Mouse (Mus musculus) liver, embryonic 15.5 days (tissue): ENCODE results near the gene Zfp619. TPM values are rescaled to one million over a fixed set of nuclear protein-coding genes. Genes with fewer than 3 reads are reported as not detected.

Source experiments
- ATAC-seq: fragments of 200-750 bp; cut with Nextera tagmentation; 2 replicates; pipeline ENCODE4 v1.8.0; 2017; ENCODE audit warnings: moderate number of reproducible peaks, mild to moderate bottlenecking, moderate library complexity; ENCODE audit not compliant: insufficient read depth
- H3K27ac ChIP-seq: fragments of 300-500 bp; sonication (generic); replicated peaks from 2 replicates; pipeline ENCODE4 v1.5.1; 2015; ENCODE audit warnings: mild to moderate bottlenecking, inconsistent platforms
- H3K27me3 ChIP-seq: fragments of 300-500 bp; sonication (generic); 2 replicates; pipeline ENCODE4 v1.6.1; 2015; ENCODE audit warnings: mild to moderate bottlenecking, inconsistent platforms
- H3K36me3 ChIP-seq: fragments of 300-500 bp; sonication (generic); replicated peaks from 2 replicates; pipeline ENCODE4 v1.6.1; 2015; ENCODE audit warnings: moderate library complexity, mild to moderate bottlenecking, inconsistent platforms
- H3K4me1 ChIP-seq: fragments of 300-500 bp; sonication (generic); replicated peaks from 2 replicates; pipeline ENCODE4 v1.6.1; 2015; ENCODE audit warnings: inconsistent platforms
- H3K4me2 ChIP-seq: fragments of 300-500 bp; sonication (generic); 2 replicates; pipeline ENCODE4 v1.6.1; 2015; ENCODE audit warnings: moderate library complexity, mild to moderate bottlenecking, inconsistent platforms
- H3K4me3 ChIP-seq: fragments of 300-500 bp; sonication (generic); replicated peaks from 2 replicates; pipeline ENCODE4 v1.5.1; 2015; ENCODE audit warnings: mild to moderate bottlenecking, inconsistent platforms
- H3K9ac ChIP-seq: fragments of 300-500 bp; sonication (generic); 2 replicates; pipeline ENCODE4 v1.6.1; 2015; ENCODE audit warnings: moderate library complexity, mild to moderate bottlenecking, inconsistent platforms
- H3K9me3 ChIP-seq: fragments of 300-500 bp; sonication (generic); replicated peaks from 2 replicates; pipeline ENCODE4 v1.6.1; 2016; ENCODE audit warnings: inconsistent platforms
- WGBS: fragments of 180-500 bp; shearing (Covaris S2); methylation state at CpG from one replicate; pipeline ENCODE4 v1.1.7; 2015; ENCODE audit warnings: mixed read lengths; ENCODE audit not compliant: insufficient replicate concordance; 5-methylcytosine and 5-hydroxymethylcytosine counted together
- polyA plus RNA-seq: library from polyadenylated mRNA; unstranded; fragments of >200 nt; fragmentation: Nextera tagmentation; extraction: Ambion mirVana; gene quantifications from 2 replicates; pipeline ENCODE4 v1.2.1, GENCODE M21; 2015

The Zfp619 gene
- polyA plus RNA-seq = 0.29 and 0.30 TPM in 2 replicates

DNA sequence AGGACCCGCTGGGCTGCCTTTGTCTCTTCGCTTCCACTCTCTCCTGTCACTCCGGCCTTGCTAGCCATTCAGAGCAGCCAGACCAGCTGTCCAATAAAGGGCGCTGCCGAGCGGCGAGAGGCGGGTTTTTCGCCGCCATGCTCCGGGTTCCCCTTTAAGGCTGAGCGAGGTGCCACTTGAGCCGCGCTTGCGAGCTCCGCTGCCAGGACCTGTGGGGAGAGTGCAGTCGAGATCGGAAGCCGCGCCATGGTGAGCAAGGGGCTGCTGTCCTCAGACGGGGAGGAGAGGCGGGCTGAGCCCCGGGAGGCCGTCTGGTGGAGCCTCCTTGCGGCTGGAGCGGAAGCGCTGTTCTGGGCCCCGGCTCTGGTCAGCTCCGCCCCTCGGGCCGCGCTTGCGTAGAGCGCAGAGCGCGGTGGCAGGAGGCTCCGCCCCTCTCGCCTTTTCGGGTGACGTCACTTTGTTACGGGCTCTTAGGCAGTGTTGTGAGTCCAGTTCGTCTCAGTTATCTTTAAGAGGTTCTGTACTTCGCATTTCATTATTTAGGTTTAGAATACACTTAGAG lies at the start of gene Zfp619:
TSS of gene Zfp619 (plus strand) at position 151 of the 562 bp plus-strand sequence.
- under 1% methylated on average over 43 of the region's 43 CpGs for WGBS
- Histone ChIP-seq H3K9me3 (no peaks in the 10 kb centered on the region), H3K27ac (peak within 1 kb of the TSS; percentile 90), H3K36me3 (no peaks in the 10 kb centered on the region), H3K4me2 (peak within 1 kb of the TSS; percentile 80), H3K9ac (peak within 1 kb of the TSS; percentile 75), H3K27me3 (no peaks in the 10 kb centered on the region), H3K4me3 (peak within 1 kb of the TSS; percentile 74), H3K4me1 (peaks cover 12% of the 10 kb centered on the region)
- ATAC-seq = peak; percentile 97

DNA sequence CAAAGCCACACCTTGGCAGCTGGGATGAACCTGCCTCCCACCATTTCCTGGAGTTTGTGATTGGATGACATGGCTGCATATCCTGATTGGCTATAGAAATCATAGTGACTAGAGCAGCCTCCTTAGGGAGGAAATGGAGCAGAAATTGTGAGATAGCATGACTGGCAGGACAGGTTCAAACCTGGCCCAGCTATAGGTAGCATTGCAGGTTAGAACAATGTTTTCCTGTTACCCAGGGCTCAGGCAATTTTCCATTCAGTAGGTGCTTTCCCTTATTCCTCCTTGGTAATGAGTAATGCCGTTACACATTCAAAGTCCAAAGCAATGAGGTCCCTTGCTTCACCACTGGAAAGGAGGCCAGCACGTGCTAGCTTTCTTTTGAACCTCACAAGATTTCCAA lies 38.6 kb upstream of the Zfp619 start:
- H3K9me3 ChIP-seq = 0 out of 2 replicates have a peak, but pooled peaks cover 3% of the 10 kb centered on the region
- WGBS = 64% methylated on average over 2 of the region's 2 CpGs
- H3K4me3 ChIP-seq = no peak overlapping the region
- no peak overlapping the region for H3K4me2 ChIP-seq
- H3K9ac ChIP-seq = no peak overlapping the region
- peaks cover 12% of the 10 kb centered on the region for H3K36me3 ChIP-seq
- H3K27ac ChIP-seq = no peak overlapping the region
- no peaks in the 10 kb centered on the region for H3K4me1 ChIP-seq
- no peaks in the 10 kb centered on the region for H3K27me3 ChIP-seq
- no peak for ATAC-seq

DNA sequence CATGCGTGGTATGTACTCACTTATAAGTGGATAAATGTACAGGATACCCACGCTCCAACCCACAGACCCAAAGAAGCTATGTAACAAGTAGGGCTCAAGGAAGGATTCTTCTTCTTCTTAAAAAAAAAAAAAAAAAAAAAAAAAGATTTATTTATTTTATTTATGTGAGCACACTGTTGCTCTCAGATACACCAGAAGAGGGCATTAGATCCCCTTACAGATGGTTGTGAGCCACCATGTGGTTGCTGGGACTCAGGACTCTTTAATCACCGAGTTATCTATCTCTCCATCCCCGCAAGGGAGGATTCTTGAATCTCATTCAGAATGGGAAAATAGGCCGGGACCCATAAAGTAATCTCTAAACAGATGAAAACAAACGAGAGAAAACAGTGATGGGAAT lies 33.2 kb upstream of the Zfp619 start:
- no peak overlapping the region for H3K4me2 ChIP-seq
- no peak overlapping the region for H3K27ac ChIP-seq
- WGBS = 36% methylated on average over 6 of the region's 6 CpGs
- H3K27me3 ChIP-seq = no peaks in the 10 kb centered on the region
- no peaks in the 10 kb centered on the region for H3K4me1 ChIP-seq
- H3K36me3 ChIP-seq = no peaks in the 10 kb centered on the region
- no peak overlapping the region for H3K4me3 ChIP-seq
- no peak overlapping the region for H3K9ac ChIP-seq
- no peaks in the 10 kb centered on the region for H3K9me3 ChIP-seq
- no peak for ATAC-seq

DNA sequence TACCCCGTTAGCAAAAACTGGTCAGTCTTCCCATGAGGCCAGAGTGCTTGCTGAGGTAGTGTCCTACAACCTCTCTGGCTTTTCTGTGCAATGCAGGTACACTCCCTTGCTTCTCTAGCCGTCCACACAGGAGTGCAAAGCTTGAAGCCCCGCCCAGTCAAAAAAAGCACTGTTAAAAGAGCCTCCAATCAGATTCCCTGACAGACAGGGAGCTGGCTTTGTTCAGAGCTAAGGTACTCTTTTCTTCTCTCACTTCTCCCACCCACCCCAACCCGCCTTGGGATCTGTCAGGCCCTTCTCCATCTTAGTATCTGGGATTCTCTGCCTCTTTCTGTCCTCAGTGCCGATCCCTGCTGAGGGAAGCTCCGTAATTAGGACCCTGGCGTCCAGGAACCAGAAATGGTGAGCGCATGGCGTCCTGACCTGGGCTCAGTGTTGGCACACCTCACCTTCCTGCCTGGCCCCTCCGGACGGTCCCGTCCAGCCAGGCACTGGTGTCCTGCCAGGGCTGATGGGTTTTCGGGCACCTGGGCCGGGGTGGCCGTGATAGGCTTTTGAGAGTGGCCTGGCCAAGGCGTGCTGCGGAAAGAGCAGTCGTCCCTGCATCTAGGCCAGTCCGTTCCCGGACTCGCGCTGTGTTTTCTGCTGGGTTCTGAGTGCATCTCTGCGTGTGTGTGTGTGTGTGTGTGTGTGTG lies 30.3 kb upstream of the Zfp619 start:
- H3K4me2 ChIP-seq = peak overlapping the region; percentile 59
- no peaks in the 10 kb centered on the region for H3K9me3 ChIP-seq
- no peaks in the 10 kb centered on the region for H3K4me1 ChIP-seq
- WGBS = 8% methylated on average over 23 of the region's 23 CpGs
- H3K4me3 ChIP-seq = peak overlapping the region; percentile 33
- ATAC-seq = no peak
- no peaks in the 10 kb centered on the region for H3K27me3 ChIP-seq
- no peak overlapping the region for H3K27ac ChIP-seq
- H3K36me3 ChIP-seq = no peaks in the 10 kb centered on the region
- H3K9ac ChIP-seq = no peak overlapping the region

DNA sequence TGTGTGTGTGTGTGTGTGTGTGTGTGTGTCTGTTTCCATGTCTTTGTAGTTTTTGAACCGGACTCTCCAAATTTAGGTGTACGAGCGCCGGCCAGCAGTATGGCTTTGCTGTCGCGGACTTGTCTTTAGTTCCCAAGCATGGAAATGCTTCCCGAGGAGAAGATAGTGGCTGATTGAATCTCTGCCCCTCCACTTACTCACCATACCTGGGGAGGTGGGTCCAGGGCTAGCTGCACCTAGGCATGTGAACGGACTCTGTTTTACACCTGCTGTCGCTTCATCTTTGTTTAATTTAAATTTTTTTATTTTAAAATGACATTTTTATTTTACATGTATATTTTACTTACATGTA lies 29.7 kb upstream of the Zfp619 start:
- Histone ChIP-seq H3K4me2 (peak overlapping the region; percentile 59), H3K4me3 (no peak overlapping the region), H3K36me3 (no peaks in the 10 kb centered on the region), H3K4me1 (no peaks in the 10 kb centered on the region), H3K9ac (no peak overlapping the region), H3K27me3 (no peaks in the 10 kb centered on the region), H3K9me3 (no peaks in the 10 kb centered on the region), H3K27ac (no peak overlapping the region)
- WGBS = 51% methylated on average over 9 of the region's 9 CpGs
- no peak for ATAC-seq

DNA sequence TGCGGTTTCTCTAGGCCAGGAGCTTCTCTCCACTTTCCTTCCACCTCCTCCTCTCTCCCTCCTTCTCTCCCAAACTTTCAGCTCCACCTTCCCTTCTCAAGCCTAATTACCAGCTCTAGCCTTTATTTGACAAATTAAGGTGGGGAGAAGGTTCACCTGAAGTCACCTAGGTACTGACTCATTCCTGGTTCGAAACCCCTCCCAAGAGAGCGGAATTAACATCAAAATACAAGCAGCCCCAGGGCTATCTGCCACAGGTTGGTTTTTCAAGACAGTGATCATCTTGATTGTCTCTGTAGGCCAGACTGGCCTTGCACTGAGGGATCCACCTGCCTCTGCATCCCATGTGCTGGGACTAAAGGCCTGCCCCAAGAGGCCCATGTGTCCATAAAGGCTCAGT lies 22.9 kb upstream of the Zfp619 start:
- WGBS = 69% methylated on average over 3 of the region's 3 CpGs
- Histone ChIP-seq H3K27me3 (no peaks in the 10 kb centered on the region), H3K9me3 (no peaks in the 10 kb centered on the region), H3K4me3 (no peak overlapping the region), H3K36me3 (no peaks in the 10 kb centered on the region), H3K27ac (no peak overlapping the region), H3K4me2 (no peak overlapping the region), H3K4me1 (no peaks in the 10 kb centered on the region), H3K9ac (no peak overlapping the region)
- ATAC-seq = no peak

DNA sequence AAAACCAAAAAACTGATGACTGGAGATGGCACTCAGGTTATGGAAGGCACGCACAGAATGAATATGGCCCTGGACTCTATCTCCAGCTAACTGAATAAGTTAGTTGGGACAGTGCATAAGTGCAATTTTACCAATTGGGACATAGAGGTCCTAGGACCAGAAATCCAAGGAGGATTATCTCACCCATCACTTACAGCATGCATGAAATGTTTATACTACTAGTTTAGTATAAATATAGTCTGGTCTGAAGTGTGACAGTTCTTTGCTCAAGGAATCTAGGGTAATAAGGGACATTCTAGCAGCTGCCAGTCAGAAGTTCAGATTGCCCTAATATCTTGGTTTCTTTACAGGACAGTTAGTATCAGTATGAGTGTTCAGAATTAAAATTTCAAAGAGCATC lies 13.5 kb upstream of the Zfp619 start:
- no peaks in the 10 kb centered on the region for H3K4me1 ChIP-seq
- ATAC-seq = no peak
- H3K9me3 ChIP-seq = no peaks in the 10 kb centered on the region
- WGBS = 73% methylated on average over 1 of the region's 1 CpGs
- no peak overlapping the region for H3K4me2 ChIP-seq
- no peaks in the 10 kb centered on the region for H3K36me3 ChIP-seq
- no peak overlapping the region for H3K4me3 ChIP-seq
- H3K27ac ChIP-seq = no peak overlapping the region
- no peak overlapping the region for H3K9ac ChIP-seq
- no peaks in the 10 kb centered on the region for H3K27me3 ChIP-seq

DNA sequence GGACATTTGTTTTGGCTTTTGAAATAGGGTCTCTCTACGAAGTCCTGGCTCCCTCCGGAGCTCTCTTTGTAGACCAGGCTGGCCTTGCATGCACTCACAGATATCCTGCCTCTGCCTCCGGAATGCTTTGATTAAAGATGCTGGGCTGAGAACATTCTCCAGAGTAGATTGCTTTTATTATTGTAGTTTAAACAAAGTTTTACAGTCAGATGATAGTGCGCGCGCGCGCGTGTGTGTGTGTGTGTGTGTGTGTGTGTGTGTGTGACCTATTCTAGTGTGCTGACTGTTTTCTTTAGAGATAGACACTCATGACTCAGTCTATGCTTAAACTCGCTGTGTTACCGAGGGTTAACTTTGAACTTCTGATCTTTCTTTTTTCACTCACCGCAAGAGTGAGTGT lies 796 bp downstream of the Zfp619 start:
- peaks cover 12% of the 10 kb centered on the region for H3K4me1 ChIP-seq
- H3K36me3 ChIP-seq = no peaks in the 10 kb centered on the region
- H3K9me3 ChIP-seq = no peaks in the 10 kb centered on the region
- H3K27ac ChIP-seq = no peak overlapping the region
- peak overlapping the region; percentile 74 for H3K4me3 ChIP-seq
- H3K27me3 ChIP-seq = no peaks in the 10 kb centered on the region
- H3K4me2 ChIP-seq = peak overlapping the region; percentile 80
- ATAC-seq = no peak
- WGBS = 74% methylated on average over 12 of the region's 12 CpGs
- H3K9ac ChIP-seq = no peak overlapping the region

DNA sequence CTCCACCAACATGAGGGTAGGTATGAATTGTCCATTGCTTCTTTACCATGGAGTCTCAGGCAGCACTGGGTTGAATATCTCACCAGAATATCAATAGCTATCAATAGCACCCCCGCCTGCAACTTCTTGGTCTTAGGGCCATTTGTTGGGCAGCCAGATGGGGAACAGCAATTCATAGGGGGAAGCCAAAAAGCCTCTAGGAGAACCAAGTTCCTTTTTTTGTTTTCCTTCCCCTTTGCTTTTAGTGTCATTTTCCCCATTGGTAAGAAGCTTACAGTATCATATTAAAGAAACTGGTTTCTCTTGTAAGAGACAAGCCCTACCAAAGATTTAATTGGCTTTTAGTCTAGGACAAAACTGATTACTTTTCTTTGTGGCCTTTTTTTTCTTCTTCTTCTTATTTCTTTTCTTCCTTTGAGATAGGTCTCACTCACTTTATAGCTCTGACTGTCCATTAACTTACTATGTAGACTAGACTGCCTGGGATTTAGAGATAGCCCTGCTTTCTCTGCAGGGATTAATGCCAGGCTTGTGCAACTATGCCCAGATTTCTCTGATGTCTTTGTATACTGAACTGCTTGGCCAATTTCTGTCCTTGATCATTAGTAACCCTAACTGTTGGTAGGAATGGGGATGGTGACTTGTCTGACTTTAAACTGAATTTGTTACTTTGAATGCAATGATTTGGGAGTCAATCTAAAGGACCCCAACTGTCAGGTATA lies 6.3 kb downstream of the Zfp619 start:
- Histone ChIP-seq H3K27me3 (no peaks in the 10 kb centered on the region), H3K9me3 (no peaks in the 10 kb centered on the region), H3K36me3 (no peaks in the 10 kb centered on the region), H3K4me3 (no peak overlapping the region), H3K9ac (no peak overlapping the region), H3K27ac (no peak overlapping the region), H3K4me1 (no peaks in the 10 kb centered on the region), H3K4me2 (no peak overlapping the region)
- WGBS = 48% methylated on average over 1 of the region's 1 CpGs
- ATAC-seq = no peak

DNA sequence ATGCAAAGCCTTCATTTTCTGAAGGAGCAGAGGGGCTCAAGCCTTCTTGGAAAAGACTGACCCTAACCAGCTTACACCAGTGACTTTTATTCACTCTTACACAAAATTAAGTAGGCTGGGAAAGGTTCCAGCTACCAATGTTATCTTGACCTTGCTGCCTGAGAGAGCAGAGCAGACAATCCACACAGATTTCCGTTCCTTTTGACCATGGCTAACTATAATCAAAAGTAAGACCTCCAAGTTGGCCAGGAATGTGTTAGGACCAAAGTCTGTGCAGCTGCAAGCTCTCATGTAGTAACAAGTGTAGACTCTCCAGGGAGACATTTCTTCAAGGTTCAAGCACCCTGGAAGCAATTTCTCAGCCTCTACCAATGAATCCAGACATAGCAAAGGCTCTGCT lies 25.6 kb downstream of the Zfp619 start:
- 46% methylated on average over 1 of the region's 1 CpGs for WGBS
- Histone ChIP-seq H3K4me1 (0 out of 2 replicates have a peak, but pooled peaks cover 5% of the 10 kb centered on the region), H3K4me3 (no peak overlapping the region), H3K27me3 (no peaks in the 10 kb centered on the region), H3K9me3 (no peaks in the 10 kb centered on the region), H3K9ac (no peak overlapping the region), H3K4me2 (no peak overlapping the region), H3K36me3 (no peaks in the 10 kb centered on the region), H3K27ac (no peak overlapping the region)
- ATAC-seq = no peak

DNA sequence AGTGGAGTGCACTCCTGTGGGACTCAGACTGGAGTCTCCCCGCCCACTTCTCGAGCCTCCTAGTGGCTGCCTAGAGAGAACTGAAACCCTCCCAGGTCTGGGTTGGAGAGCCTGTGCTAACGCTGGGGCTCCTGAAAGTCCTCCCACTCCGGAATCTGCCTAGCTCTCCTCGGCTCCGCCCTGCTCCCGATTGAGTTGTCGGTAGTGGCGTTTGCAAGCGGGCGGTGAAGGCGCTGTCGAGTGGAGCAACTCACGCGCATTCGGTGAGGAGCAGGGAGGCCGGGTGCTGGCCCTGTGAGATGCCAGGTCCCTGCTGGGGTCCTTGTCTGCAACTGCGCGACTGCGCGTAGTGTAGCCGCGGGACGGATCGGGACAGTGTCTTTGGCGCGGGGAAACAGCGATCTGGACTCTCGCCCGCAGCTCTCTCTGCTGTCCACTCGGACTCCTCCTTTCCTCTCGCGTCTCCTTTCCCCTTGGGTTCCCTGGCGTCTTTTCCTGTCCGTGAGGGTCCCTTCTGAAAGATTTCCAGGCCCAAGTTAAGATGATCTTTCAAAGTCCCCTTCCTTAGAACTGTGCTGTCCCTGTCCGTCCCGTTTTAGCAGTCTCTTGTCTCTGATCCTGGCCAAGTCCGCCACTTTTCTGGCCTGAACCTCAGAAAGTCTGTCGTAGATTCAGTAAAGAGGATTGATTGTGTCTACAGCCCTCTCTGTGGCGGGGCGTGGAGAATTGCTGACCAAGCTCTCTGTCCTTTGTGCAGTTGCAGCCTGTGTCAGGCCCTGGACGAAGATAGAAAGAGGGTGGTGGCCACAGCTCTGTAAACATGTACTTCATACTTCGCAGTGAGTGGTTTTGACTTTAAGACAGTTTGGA lies 26.9 kb downstream of the Zfp619 start:
- Histone ChIP-seq H3K27ac (peak overlapping the region; percentile 78), H3K4me1 (0 out of 2 replicates have a peak, but pooled peaks cover 5% of the 10 kb centered on the region), H3K9ac (peak overlapping the region; percentile 60), H3K36me3 (no peaks in the 10 kb centered on the region), H3K9me3 (no peaks in the 10 kb centered on the region), H3K4me2 (peak overlapping the region; percentile 79), H3K27me3 (no peaks in the 10 kb centered on the region), H3K4me3 (peak overlapping the region; percentile 62)
- 2% methylated on average over 43 of the region's 43 CpGs for WGBS
- peak; percentile 88 for ATAC-seq
